Mouse (Mus musculus) liver, embryonic 14.5 days (tissue): ENCODE results near the gene Gna11. TPM values are rescaled to one million over a fixed set of nuclear protein-coding genes. Genes with fewer than 3 reads are reported as not detected.

Experiments
- ATAC-seq: fragments of 200-750 bp; cut with Nextera tagmentation; 2 replicates; pipeline ENCODE4 v1.8.0; 2017; ENCODE audit warnings: moderate number of reproducible peaks, mild to moderate bottlenecking, moderate library complexity; ENCODE audit not compliant: insufficient read depth
- DNase-seq, 3 experiments: peaks; one replicate each; pipeline ENCODE4 v3.0.0-alpha.2; 2012 to 2013; ENCODE audit warnings: low read depth in 3 of 3, low spot score in 3 of 3
- H3K27ac ChIP-seq: fragments of 300-500 bp; sonication (generic); 2 replicates; pipeline ENCODE4 v1.5.1; 2014; ENCODE audit warnings: moderate library complexity, mild to moderate bottlenecking, control low read depth, inconsistent platforms
- H3K27me3 ChIP-seq: fragments of 300-500 bp; sonication (generic); 2 replicates; pipeline ENCODE4 v1.6.1; 2014; ENCODE audit warnings: mild to moderate bottlenecking, low read length, moderate library complexity; ENCODE audit not compliant: control insufficient read depth, insufficient read depth
- H3K36me3 ChIP-seq: fragments of 300-500 bp; sonication (generic); replicated peaks from 2 replicates; pipeline ENCODE4 v1.6.1; 2014; ENCODE audit warnings: low read depth; ENCODE audit not compliant: control insufficient read depth, insufficient read depth
- H3K4me1 ChIP-seq, 2 experiments: fragments of 200-500 bp in 1 of 2; fragments of 300-500 bp in 1 of 2; sonication (generic) in 1 of 2; replicated peaks; 2 replicates each; pipeline ENCODE4 v1.6.1; 2012 to 2014; ENCODE audit warnings: antibody characterized with exemption in 1 of 2, inconsistent platforms in 1 of 2, low read length in 1 of 2; ENCODE audit not compliant: control insufficient read depth in 2 of 2, insufficient read depth in 2 of 2
- H3K4me2 ChIP-seq: fragments of 300-500 bp; sonication (generic); 2 replicates; pipeline ENCODE4 v1.6.1; 2014; ENCODE audit warnings: low read depth, mild to moderate bottlenecking, control low read depth, moderate library complexity
- H3K4me3 ChIP-seq, 2 experiments: fragments of 200-500 bp in 1 of 2; fragments of 300-500 bp in 1 of 2; sonication (generic) in 1 of 2; 2 replicates each; pipeline ENCODE4 v1.5.1; 2012 to 2014; ENCODE audit warnings: low read depth in 2 of 2, low read length in 2 of 2, mild to moderate bottlenecking in 2 of 2, control low read depth in 1 of 2, inconsistent platforms in 1 of 2, moderate library complexity in 1 of 2; ENCODE audit not compliant: insufficient read depth in 1 of 2
- H3K9ac ChIP-seq: fragments of 300-500 bp; sonication (generic); replicated peaks from 2 replicates; pipeline ENCODE4 v1.6.1; 2014; ENCODE audit warnings: mild to moderate bottlenecking, control low read depth, moderate library complexity
- H3K9me3 ChIP-seq: fragments of 300-500 bp; sonication (generic); 2 replicates; pipeline ENCODE4 v1.6.1; 2016; ENCODE audit warnings: low read length, mixed read lengths; ENCODE audit not compliant: control insufficient read depth
- CTCF ChIP-seq: IDR thresholded peaks from 2 replicates; pipeline ENCODE4 v1.5.1; 2016; ENCODE audit warnings: antibody characterized with exemption, low read depth, control low read depth
- EP300 ChIP-seq: IDR thresholded peaks from 2 replicates; pipeline ENCODE4 v1.6.1; 2016; ENCODE audit warnings: antibody characterized with exemption, low read depth
- WGBS: fragments of 180-500 bp; shearing (Covaris S2); extraction: QIAGEN DNeasy Blood & Tissue Kit; methylation state at CpG from one replicate; pipeline ENCODE4 v1.1.7; 2014; ENCODE audit not compliant: insufficient replicate concordance; 5-methylcytosine and 5-hydroxymethylcytosine counted together
- polyA plus RNA-seq, 2 experiments: library from polyadenylated mRNA; depleted of rRNA in 1 of 2; stranded (reverse) in 1 of 2; unstranded in 1 of 2; fragments of >200 nt; fragmentation: Nextera tagmentation in 1 of 2; extraction: Ambion mirVana in 1 of 2; gene quantifications; 2 replicates each; pipeline versions ENCODE4 v1.2.1 to v1.2.3; 2012 to 2014

Gna11 gene
- polyA plus RNA-seq, 2 experiments, result 17.0 to 17.4 TPM

DNA sequence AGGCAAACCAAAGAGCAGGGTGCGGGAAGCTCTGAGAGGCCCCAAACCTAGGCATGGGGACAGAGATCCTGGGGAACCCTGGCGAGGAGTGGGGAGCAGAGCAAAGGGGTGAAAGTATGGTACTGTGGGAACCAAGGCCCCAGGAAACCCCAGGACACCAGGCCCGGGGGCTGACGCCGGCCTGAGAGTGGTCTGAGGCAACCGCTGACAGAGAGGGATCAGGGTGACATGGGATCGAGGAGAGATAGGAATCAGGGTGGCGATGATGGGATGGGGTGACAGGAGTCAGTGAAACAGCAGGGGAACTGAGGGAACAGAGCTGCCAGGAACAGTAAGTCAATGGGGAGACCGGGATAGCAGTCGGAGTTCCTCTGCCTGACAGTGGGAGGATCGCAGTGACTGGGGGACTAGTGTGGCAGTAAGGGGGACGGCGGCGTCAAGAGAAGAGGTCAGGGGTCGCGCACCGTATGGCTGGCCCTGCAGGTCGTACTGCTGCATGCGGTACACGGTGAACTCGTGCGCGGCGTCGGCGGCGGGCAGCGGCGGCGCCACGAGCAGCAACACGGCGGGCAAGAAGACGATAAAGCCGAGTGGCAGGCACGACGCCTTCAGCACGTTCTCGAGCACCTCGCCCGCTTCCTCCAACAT lies 49.2 kb downstream of the Gna11 start:
- ATAC-seq (peak; percentile 22), DNase-seq (no peak)
- Histone ChIP-seq H3K27me3 (no peaks in the 10 kb centered on the region), H3K9ac (peak overlapping the region; percentile 72), H3K36me3 (peaks cover 4% of the 10 kb centered on the region), H3K4me1 (peaks cover 10 to 20% of the 10 kb centered on the region in 2 experiments), H3K27ac (peak overlapping the region; percentile 35), H3K9me3 (no peaks in the 10 kb centered on the region), H3K4me2 (peak overlapping the region; percentile 94), H3K4me3 (peak overlapping the region; percentile 72 to 86)
- under 1% methylated on average over 41 of the region's 41 CpGs for WGBS
- TF ChIP-seq CTCF, result no peak
- TF ChIP-seq EP300, result no peak; the same call in 1 of the 2 replicates

DNA sequence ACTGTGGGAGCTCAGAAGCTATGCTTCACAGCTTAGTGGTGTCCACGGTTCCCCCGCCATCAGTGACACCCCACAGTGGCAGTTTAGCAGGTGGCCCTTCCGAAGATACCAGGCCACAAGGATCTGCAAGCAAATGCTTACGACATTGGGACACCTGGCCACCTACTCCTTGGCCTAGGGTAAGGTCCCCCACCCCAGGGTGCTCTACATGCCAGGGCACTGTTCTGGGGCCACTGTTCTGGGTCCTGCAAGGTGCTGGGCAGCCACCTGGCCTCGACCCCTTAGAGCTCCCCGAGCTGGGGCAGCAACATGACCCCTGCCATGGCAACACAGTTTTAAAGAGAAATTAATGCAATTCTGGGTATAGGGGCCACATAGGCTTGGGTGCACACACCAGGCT lies 49.8 kb downstream of the Gna11 start:
- Histone ChIP-seq H3K9me3 (no peaks in the 10 kb centered on the region), H3K4me2 (peak overlapping the region; percentile 94)

DNA sequence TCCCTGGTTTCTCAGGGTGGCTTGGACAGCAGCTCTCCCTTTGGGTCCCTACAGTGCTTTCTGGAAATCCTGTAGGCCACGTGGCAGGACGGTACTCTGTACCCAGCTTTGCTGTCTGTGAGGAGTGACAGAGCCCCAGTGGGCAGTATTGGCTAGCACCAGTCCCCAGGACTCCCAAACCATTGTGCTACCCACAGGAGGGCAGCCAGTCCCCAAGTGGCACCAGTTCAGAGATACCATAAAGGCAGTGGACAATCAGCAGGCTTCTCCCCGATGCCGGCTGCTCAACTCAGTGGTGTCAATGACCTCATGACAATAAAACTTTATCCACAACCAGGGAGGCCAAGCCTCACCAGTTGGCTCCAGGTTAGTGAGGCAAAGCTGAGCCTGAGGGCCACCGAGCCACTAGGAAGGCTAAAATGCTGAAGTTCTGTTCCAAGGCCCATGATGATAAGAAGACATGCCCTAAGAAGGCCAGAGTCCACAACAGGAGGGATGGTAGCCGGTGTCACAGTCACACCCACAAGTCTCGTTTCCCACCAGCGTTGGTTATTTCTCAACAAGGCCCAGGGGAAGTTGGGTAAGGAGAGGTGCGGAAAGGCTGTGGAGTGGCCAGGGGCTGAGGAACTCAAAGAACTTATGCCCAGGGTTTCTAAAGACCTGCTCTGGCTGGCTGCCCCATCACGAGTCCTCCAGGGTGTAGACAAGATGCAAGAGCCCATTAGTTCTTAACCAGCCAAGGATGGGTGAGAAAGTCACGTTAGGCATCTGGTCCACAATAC lies 50.5 kb downstream of the Gna11 start:
- H3K9ac ChIP-seq, result peak overlapping the region; percentile 72
- peak overlapping the region; percentile 72 to 86 for H3K4me3 ChIP-seq
- 61% methylated on average over 11 of the region's 11 CpGs for WGBS
- no peaks in the 10 kb centered on the region for H3K9me3 ChIP-seq
- no peak for TF ChIP-seq CTCF
- no peak for ATAC-seq
- H3K4me1 ChIP-seq, result peaks cover 10 to 18% of the 10 kb centered on the region in 2 experiments
- peaks cover 8% of the 10 kb centered on the region for H3K36me3 ChIP-seq
- no peaks in the 10 kb centered on the region for H3K27me3 ChIP-seq
- DNase-seq, result no peak
- peak overlapping the region; percentile 94 for H3K4me2 ChIP-seq
- H3K27ac ChIP-seq, result no peak overlapping the region

More for the DNA sequence above, 49.8 kb downstream of the Gna11 start:
- Histone ChIP-seq H3K4me1 (peaks cover 10 to 20% of the 10 kb centered on the region in 2 experiments), H3K9ac (peak overlapping the region; percentile 72), H3K27ac (no peak overlapping the region; the same call in 1 of the 2 replicates), H3K27me3 (no peaks in the 10 kb centered on the region), H3K4me3 (peak overlapping the region; percentile 72 to 86), H3K36me3 (peaks cover 4% of the 10 kb centered on the region)
- 50% methylated on average over 6 of the region's 6 CpGs for WGBS
- TF ChIP-seq CTCF, result no peak
- TF ChIP-seq EP300, result no peak
- no peak for DNase-seq
- no peak for ATAC-seq

DNA sequence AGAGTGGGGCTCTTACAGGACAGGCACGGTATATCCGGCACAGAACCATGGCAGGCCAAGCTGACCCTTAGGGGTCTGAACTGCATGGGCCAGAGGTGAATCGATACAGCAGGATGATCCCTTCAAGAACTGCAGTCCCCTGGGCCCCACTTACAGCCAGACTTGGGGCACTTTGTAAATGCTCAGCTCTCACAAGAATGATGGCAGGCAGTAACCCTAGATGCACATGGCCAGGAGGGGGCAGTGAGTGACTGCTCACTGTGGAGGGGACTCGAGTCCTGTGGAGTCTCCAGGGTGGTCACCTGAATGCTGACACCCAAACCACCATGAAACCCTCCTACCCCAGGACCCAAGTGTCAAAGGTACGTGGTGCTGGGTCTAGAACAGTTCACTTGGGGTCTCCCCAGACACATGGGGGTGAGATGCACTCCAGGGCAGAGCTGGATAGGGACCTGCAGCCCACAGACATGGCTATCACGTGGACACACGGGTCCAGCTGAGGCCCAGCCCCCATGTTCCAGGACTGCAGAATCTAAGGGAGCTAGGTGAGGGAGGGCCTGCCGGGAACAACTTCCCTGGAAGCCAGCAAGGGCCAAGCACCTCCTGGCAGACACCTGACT lies 51.3 kb downstream of the Gna11 start:
- H3K9me3 ChIP-seq, result no peaks in the 10 kb centered on the region
- no peak for TF ChIP-seq EP300
- TF ChIP-seq CTCF, result peak; percentile 62
- no peak overlapping the region for H3K4me3 ChIP-seq
- peaks cover 10 to 16% of the 10 kb centered on the region in 2 experiments for H3K4me1 ChIP-seq
- no peak overlapping the region for H3K27ac ChIP-seq
- DNase-seq, result no peak
- no peak overlapping the region; the same call in 1 of the 2 replicates for H3K9ac ChIP-seq
- no peaks in the 10 kb centered on the region for H3K27me3 ChIP-seq
- WGBS, result 72% methylated on average over 8 of the region's 8 CpGs
- no peak overlapping the region; the same call in 1 of the 2 replicates for H3K4me2 ChIP-seq
- peaks cover 8% of the 10 kb centered on the region for H3K36me3 ChIP-seq
- no peak for ATAC-seq
